Mouse (Mus musculus): ENCODE measurements at regions not wholly inside any gene's neighbourhood (a gene's known extent, or its start where the extent isn't known, plus 50 kb on each side); places are given as distances from the start of the nearest gene placed in this dataset.

DNA sequence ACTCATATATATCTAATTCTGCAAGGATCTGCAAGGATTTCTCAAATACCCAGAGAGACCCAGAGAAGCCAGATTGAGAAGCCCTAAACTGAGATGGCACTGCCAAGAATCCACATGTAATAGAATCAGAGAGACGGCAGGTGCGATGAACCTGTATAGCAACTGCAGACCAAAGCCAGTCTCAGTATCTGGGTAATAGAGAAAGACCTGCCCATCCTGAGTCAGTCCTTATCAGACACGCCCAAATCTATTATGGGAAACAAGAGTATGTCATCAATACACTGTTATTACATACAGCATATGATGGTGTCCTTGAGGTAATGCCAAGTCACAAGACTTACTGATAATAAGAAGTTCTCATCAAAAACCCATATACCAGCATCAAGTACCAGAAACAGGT, 52.8 kb upstream of the Klf3 start:
- TF ChIP-seq POLR2A (IDR thresholded peaks at IDR 0.05; ENCODE audit: extremely low read depth, insufficient read depth, low read length) (no peak), CTCF (IDR thresholded peaks at IDR 0.05; ENCODE audit: extremely low read depth, insufficient read depth, low read length) (no peak)
